ENCODE assay signal across 19 mouse cellular contexts in the genomic region with DNA sequence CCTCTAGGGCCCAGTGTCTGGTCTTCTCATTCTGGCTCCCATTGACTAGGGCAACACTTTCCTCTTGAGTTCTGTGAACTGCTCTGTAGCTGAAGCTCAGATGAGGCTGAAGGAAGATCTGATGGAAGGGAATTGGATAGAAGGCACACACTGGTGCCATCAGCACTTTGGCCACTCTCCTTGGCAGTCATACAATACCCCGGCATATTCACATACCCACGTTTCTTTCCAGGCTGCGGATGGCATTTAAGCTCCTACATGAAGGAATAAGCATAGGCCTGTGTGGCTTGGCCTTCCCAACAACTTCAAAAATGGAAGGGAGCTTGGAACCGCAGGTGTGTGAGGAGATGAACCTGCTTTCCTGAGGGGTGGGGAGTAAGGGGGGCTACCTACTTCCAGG.
"Had no signal": no experiment of that assay in that cellular context is flagged by ENCODE, and none has a peak within 500 bp of the region (broad histone marks: within the 10 kb centered on the region; RNA-seq: fewer than 3 reads in every experiment).

No protein-coding gene starts in this region.

- H3K27ac ChIP-seq: limb, embryonic 10.5 days; liver, embryonic 12.5 days; liver, embryonic 15.5 days; lung, embryonic 15.5 days; neural tube, embryonic 13.5 days; stomach, postnatal 0 days had no signal

- DNase-seq: kidney, adult 9 months; kidney, postnatal 14 days; kidney, postnatal 4 days; liver; lung, adult 18-20 months; lung, postnatal 10 days; lung, postnatal 36 days; midbrain, embryonic 14.5 days; thymus, adult 2 months; thymus, postnatal 14 days; thymus, postnatal 4 days had no signal

- H3K4me3 ChIP-seq: limb, embryonic 10.5 days; limb, embryonic 13.5 days; liver, embryonic 12.5 days; liver, embryonic 15.5 days; lung, embryonic 15.5 days; megakaryocyte, embryonic 14.5 days; neural tube, embryonic 13.5 days had no signal
